ENCODE assay signal across 11 mouse cellular contexts in genomic region chr9:118227401-118228061, GRCm38 (mm10).
DNase-seq lines count a peak whose midpoint lies in the region; ATAC-seq lines count a peak whose summit lies in the region.
"Had no signal": no experiment of that assay in that cellular context is flagged by ENCODE, and none has a peak within 500 bp of the region (broad histone marks: within the 10 kb centered on the region; RNA-seq: fewer than 3 reads in every experiment).

No protein-coding gene starts in this region.

- H3K4me3 ChIP-seq in neural tube, embryonic 13.5 days, result no peak overlapping the region
- 0 out of 2 replicates have a peak overlapping the region, but pooled peaks have one; percentile 5 for H3K4me3 ChIP-seq in kidney, embryonic 16.5 days (ENCODE audit: low read length)
- H3K4me3 ChIP-seq: liver, embryonic 13.5 days; myocyte had no signal

- H3K27ac ChIP-seq in neural tube, embryonic 13.5 days (replicated peaks), result peak overlapping the region; percentile 52; the same call in 1 of the 2 replicates
- no peak overlapping the region for H3K27ac ChIP-seq in kidney, embryonic 16.5 days (ENCODE audit: low read length)
- H3K27ac ChIP-seq: liver, embryonic 13.5 days had no signal

- H3K9me3 ChIP-seq in neural tube, embryonic 13.5 days, result no peaks in the 10 kb centered on the region
- H3K9me3 ChIP-seq in kidney, embryonic 16.5 days (ENCODE audit: low read length), result no peaks in the 10 kb centered on the region
- H3K9me3 ChIP-seq: liver, embryonic 13.5 days had no signal

- no peaks in the 10 kb centered on the region for H3K36me3 ChIP-seq in neural tube, embryonic 13.5 days
- no peaks in the 10 kb centered on the region for H3K36me3 ChIP-seq in kidney, embryonic 16.5 days (ENCODE audit: insufficient read depth, low read length)
- H3K36me3 ChIP-seq: liver, embryonic 13.5 days had no signal

- ATAC-seq in neural tube, embryonic 13.5 days (ENCODE audit: low read depth), result peak; percentile 67
- ATAC-seq in kidney, embryonic 16.5 days (ENCODE audit: low FRiP score, low TSS enrichment), result no peak
- ATAC-seq in activated CD4-positive, CD25-positive, alpha-beta regulatory T cell, adult 4 months, result no peak

- 48% methylated on average over 23 of the region's 23 CpGs for WGBS in neural tube, embryonic 13.5 days
- WGBS in kidney, embryonic 16.5 days, result 38% methylated on average over 23 of the region's 23 CpGs

- no peak overlapping the region for H3K9ac ChIP-seq in neural tube, embryonic 13.5 days
- H3K9ac ChIP-seq in kidney, embryonic 16.5 days (replicated peaks; ENCODE audit: low read length), result no peak overlapping the region
- H3K9ac ChIP-seq: liver, embryonic 13.5 days had no signal

- no peak overlapping the region for H3K4me2 ChIP-seq in neural tube, embryonic 13.5 days
- peak overlapping the region; percentile 26 for H3K4me2 ChIP-seq in kidney, embryonic 16.5 days (replicated peaks; ENCODE audit: low read depth, low read length)
- H3K4me2 ChIP-seq: liver, embryonic 13.5 days had no signal

- peaks cover 21% of the 10 kb centered on the region for H3K4me1 ChIP-seq in neural tube, embryonic 13.5 days (replicated peaks)
- H3K4me1 ChIP-seq in kidney, embryonic 16.5 days (ENCODE audit: insufficient read depth, low read length), result no peaks in the 10 kb centered on the region
- H3K4me1 ChIP-seq: liver, embryonic 13.5 days had no signal

- peak; percentile 5 for DNase-seq in adrenal gland, postnatal 10 days
- no peak for DNase-seq in adrenal gland, postnatal 36 days
- DNase-seq in neural tube, embryonic 10.5 days (ENCODE audit: extremely low spot score, low spot score), result no peak
- no peak for DNase-seq in frontal cortex, postnatal 36 days (ENCODE audit: low spot score in 2 of 2)
- no peak for DNase-seq in spleen, postnatal 14 days (ENCODE audit: low spot score in 2 of 2)
- DNase-seq: embryo, embryonic 11 days; liver, embryonic 13.5 days had no signal

- H3K27me3 ChIP-seq in neural tube, embryonic 13.5 days, result no peaks in the 10 kb centered on the region
- H3K27me3 ChIP-seq in kidney, embryonic 16.5 days (ENCODE audit: insufficient read depth, low read length), result no peaks in the 10 kb centered on the region
- H3K27me3 ChIP-seq: liver, embryonic 13.5 days had no signal
